Mouse (Mus musculus) hindbrain, embryonic 12.5 days (tissue): ENCODE results near the gene Kif2a. TPM values are rescaled to one million over a fixed set of nuclear protein-coding genes. Genes with fewer than 3 reads are reported as not detected.

ENCODE experiments used
- ATAC-seq: fragments of 200-750 bp; cut with Nextera tagmentation; 2 replicates; pipeline ENCODE4 v1.8.0; 2017; ENCODE audit warnings: moderate TSS enrichment; ENCODE audit not compliant: low FRiP score
- H3K27ac ChIP-seq: fragments of 300-500 bp; sonication (generic); 2 replicates; pipeline ENCODE4 v1.5.1; 2016; ENCODE audit warnings: mild to moderate bottlenecking
- H3K27me3 ChIP-seq: fragments of 300-500 bp; sonication (generic); 2 replicates; pipeline ENCODE4 v1.6.1; 2016; ENCODE audit warnings: mild to moderate bottlenecking
- H3K36me3 ChIP-seq: fragments of 300-500 bp; sonication (generic); 2 replicates; pipeline ENCODE4 v1.6.1; 2016; ENCODE audit warnings: mild to moderate bottlenecking
- H3K4me1 ChIP-seq: fragments of 300-500 bp; sonication (generic); 2 replicates; pipeline ENCODE4 v1.6.1; 2016
- H3K4me2 ChIP-seq: fragments of 300-500 bp; sonication (generic); replicated peaks from 2 replicates; pipeline ENCODE4 v1.6.1; 2016; ENCODE audit warnings: mild to moderate bottlenecking
- H3K4me3 ChIP-seq: fragments of 300-500 bp; sonication (generic); 2 replicates; pipeline ENCODE4 v1.5.1; 2016; ENCODE audit warnings: mild to moderate bottlenecking
- H3K9ac ChIP-seq: fragments of 300-500 bp; sonication (generic); 2 replicates; pipeline ENCODE4 v1.6.1; 2016; ENCODE audit warnings: mild to moderate bottlenecking, moderate library complexity
- H3K9me3 ChIP-seq: fragments of 300-500 bp; sonication (generic); replicated peaks from 2 replicates; pipeline ENCODE4 v1.6.1; 2016; ENCODE audit warnings: mild to moderate bottlenecking
- WGBS: fragments of 180-500 bp; shearing (Covaris S2); methylation state at CpG from one replicate; pipeline ENCODE4 v1.1.7; 2016; 5-methylcytosine and 5-hydroxymethylcytosine counted together
- polyA plus RNA-seq: library from polyadenylated mRNA; unstranded; fragments of >200 nt; fragmentation: Nextera tagmentation; extraction: Ambion mirVana; gene quantifications from 2 replicates; pipeline ENCODE4 v1.2.1, GENCODE M21; 2016

The Kif2a gene
- polyA plus RNA-seq, 1 experiment from 2014 or later, result 36.9 TPM

DNA sequence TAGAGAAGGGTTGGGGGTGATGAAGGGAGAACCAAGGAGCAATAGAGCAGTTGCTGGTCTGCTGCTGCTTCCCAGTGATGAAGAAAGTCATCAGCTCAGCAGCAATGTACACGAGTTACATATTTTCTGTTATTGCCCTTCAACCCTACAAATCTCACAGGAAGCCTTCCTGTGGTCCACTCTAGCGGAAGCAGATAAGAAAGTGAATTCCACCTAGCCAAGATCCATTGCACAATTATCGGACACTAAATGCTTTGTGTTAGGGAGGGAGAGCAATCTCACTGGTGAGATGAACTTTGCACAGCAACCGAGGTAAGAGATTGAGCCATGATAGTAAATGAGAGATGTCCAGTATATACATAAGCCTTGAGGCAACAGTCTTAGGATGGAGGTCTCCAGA, 17.6 kb upstream of the Kif2a start:
- WGBS, result 82% methylated on average over 4 of the region's 4 CpGs
- Histone ChIP-seq H3K4me1 (no peaks in the 10 kb centered on the region), H3K27ac (no peak overlapping the region), H3K36me3 (no peaks in the 10 kb centered on the region), H3K4me2 (no peak overlapping the region), H3K9ac (no peak overlapping the region), H3K9me3 (no peaks in the 10 kb centered on the region), H3K4me3 (no peak overlapping the region), H3K27me3 (no peaks in the 10 kb centered on the region)
- no peak for ATAC-seq

GRCm38 (mm10) chr13:107038346-107038745, 16.4 kb upstream of the Kif2a start:
- H3K36me3 ChIP-seq, result no peaks in the 10 kb centered on the region
- H3K27me3 ChIP-seq, result no peaks in the 10 kb centered on the region
- 90% methylated on average over 2 of the region's 2 CpGs for WGBS
- no peak for ATAC-seq
- no peak overlapping the region for H3K27ac ChIP-seq
- H3K9me3 ChIP-seq, result no peaks in the 10 kb centered on the region
- no peak overlapping the region for H3K9ac ChIP-seq
- no peak overlapping the region for H3K4me2 ChIP-seq
- no peak overlapping the region for H3K4me3 ChIP-seq
- H3K4me1 ChIP-seq, result no peaks in the 10 kb centered on the region

DNA sequence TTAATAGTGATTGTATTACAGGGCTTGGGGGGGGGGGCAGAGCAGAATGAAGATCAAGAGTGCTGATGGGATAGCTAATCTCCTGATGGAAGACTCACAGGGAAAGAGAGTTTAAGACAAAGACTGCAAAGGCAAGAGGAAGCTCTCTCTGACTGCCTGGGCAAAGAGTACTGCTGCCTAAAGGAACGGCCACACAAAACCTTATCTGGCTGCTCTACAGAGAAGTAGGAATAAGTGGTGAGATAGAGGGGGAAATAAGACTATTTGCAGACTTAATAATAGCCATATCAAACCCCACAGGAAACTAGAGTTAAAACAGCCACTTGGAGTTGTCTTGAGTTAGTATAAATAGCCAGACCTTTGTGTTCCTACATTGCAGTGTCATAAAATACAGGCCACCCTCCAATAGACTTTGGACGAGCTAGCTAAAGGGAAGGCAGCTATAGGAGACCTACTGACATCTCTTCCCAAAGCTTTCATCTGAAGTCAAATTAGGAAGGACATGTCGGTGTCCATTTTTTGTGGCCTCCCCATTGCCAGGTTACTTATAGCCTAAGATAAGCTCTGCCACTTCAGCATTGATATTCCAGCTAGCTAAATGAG, 13.7 kb upstream of the Kif2a start:
- WGBS, result 90% methylated on average over 3 of the region's 3 CpGs
- Histone ChIP-seq H3K4me2 (no peak overlapping the region), H3K4me1 (no peaks in the 10 kb centered on the region), H3K36me3 (no peaks in the 10 kb centered on the region), H3K27ac (no peak overlapping the region), H3K9ac (no peak overlapping the region), H3K4me3 (no peak overlapping the region), H3K27me3 (no peaks in the 10 kb centered on the region), H3K9me3 (no peaks in the 10 kb centered on the region)
- ATAC-seq, result no peak

DNA sequence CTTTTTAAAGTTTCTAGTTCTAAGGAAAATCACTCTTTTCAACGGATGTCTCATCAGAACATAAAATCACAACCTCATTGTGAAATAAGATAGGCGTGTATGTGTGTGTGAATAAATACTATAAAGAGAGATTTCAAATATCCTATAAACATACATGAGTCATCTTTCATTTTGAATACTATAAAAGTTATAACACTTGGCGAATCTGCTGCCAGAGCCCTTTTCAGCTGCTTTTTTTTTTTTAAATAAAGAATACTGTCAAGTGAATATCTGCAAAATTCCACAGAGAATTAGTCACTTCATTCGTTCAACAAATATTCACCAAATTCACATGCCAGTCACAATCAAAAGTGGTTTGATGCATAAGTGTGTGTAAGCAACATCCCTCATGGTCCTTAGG, 13.2 kb upstream of the Kif2a start:
- Histone ChIP-seq H3K36me3 (no peaks in the 10 kb centered on the region), H3K4me3 (no peak overlapping the region), H3K4me2 (no peak overlapping the region), H3K4me1 (no peaks in the 10 kb centered on the region), H3K9me3 (no peaks in the 10 kb centered on the region), H3K27ac (no peak overlapping the region), H3K27me3 (no peaks in the 10 kb centered on the region), H3K9ac (no peak overlapping the region)
- 82% methylated on average over 4 of the region's 4 CpGs for WGBS
- ATAC-seq, result no peak

DNA sequence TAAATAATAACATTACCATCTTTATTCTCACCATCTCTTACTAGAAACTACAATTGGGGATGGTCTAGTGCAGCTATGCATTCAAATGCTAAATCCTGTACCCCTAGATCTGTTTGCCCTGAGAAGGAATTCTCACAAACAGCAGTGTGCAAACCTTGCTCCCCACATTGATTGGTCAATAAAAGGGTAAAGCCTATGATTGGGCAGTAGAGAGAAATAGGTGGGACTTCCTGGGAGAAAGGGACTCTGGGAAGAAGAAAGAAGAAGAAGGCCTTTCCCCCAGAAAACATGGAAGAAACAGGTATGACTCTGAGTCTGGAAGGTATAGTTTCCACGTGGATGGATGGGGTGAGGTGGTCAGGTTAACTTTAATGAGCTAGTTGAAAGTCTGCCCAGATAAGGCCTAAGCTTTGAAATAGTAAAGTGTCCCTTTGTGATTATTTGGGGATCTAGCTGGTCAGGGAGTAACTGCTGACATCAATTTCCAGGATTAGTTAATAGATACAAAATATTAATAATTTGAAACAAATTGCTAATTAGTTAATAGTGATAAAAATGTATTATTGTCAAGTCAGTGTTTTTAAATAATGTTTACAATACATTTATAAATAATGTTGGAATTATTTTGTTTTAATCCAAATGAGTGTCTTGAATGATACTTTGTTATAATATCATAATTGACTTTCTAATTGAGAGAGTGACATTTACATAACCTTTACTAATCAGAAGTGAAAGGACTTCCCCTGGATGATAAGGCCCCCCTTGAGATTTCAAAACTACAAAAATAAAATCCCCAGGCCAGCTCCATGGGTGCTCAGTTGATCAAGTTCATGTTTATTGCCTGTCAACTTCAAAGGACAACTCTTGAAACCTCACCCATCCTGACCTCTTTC, 12.3 kb upstream of the Kif2a start:
- H3K36me3 ChIP-seq, result no peaks in the 10 kb centered on the region
- H3K27me3 ChIP-seq, result no peaks in the 10 kb centered on the region
- H3K9ac ChIP-seq, result no peak overlapping the region
- no peak overlapping the region for H3K27ac ChIP-seq
- H3K4me3 ChIP-seq, result no peak overlapping the region
- H3K9me3 ChIP-seq, result no peaks in the 10 kb centered on the region
- no peaks in the 10 kb centered on the region for H3K4me1 ChIP-seq
- WGBS, result 62% methylated on average over 1 of the region's 1 CpGs
- H3K4me2 ChIP-seq, result no peak overlapping the region
- ATAC-seq, result no peak

- H3K9ac ChIP-seq, result no peak overlapping the region
- no peak overlapping the region for H3K4me3 ChIP-seq
- H3K4me2 ChIP-seq, result no peak overlapping the region
- H3K27ac ChIP-seq, result no peak overlapping the region
- ATAC-seq, result no peak
- H3K4me1 ChIP-seq, result no peaks in the 10 kb centered on the region
- no peaks in the 10 kb centered on the region for H3K27me3 ChIP-seq
- no peaks in the 10 kb centered on the region for H3K9me3 ChIP-seq
- H3K36me3 ChIP-seq, result no peaks in the 10 kb centered on the region
These were observed 9.3 kb upstream of the Kif2a start for GRCm38 (mm10) chr13:107031228-107031627.

GRCm38 (mm10) chr13:107027218-107027617, 5.3 kb upstream of the Kif2a start:
- no peaks in the 10 kb centered on the region for H3K9me3 ChIP-seq
- H3K36me3 ChIP-seq, result no peaks in the 10 kb centered on the region
- no peak overlapping the region for H3K9ac ChIP-seq
- peaks cover 4% of the 10 kb centered on the region for H3K4me1 ChIP-seq
- ATAC-seq, result no peak
- 90% methylated on average over 4 of the region's 4 CpGs for WGBS
- H3K4me3 ChIP-seq, result no peak overlapping the region
- H3K27me3 ChIP-seq, result no peaks in the 10 kb centered on the region
- H3K4me2 ChIP-seq, result no peak overlapping the region
- H3K27ac ChIP-seq, result no peak overlapping the region

- no peak for ATAC-seq
- Histone ChIP-seq H3K27me3 (no peaks in the 10 kb centered on the region), H3K9ac (no peak overlapping the region), H3K4me2 (no peak overlapping the region), H3K9me3 (no peaks in the 10 kb centered on the region), H3K4me1 (peaks cover 4% of the 10 kb centered on the region), H3K27ac (no peak overlapping the region), H3K36me3 (no peaks in the 10 kb centered on the region), H3K4me3 (no peak overlapping the region)
- WGBS, result 84% methylated on average over 3 of the region's 3 CpGs
These were observed 3.7 kb upstream of the Kif2a start for GRCm38 (mm10) chr13:107025663-107026062.

- Histone ChIP-seq H3K4me1 (peaks cover 19% of the 10 kb centered on the region), H3K4me2 (peak overlapping the region; percentile 68), H3K9ac (peak overlapping the region; percentile 88), H3K4me3 (peak overlapping the region; percentile 90), H3K9me3 (no peaks in the 10 kb centered on the region), H3K27ac (peak overlapping the region; percentile 98), H3K27me3 (no peaks in the 10 kb centered on the region), H3K36me3 (no peaks in the 10 kb centered on the region)
- ATAC-seq, result peak; percentile 96
- WGBS, result 2% methylated on average over 37 of the region's 97 CpGs
These were observed 593 bp upstream of the Kif2a start for GRCm38 (mm10) chr13:107022266-107023171.

- 0 out of 2 replicates have a peak overlapping the region, but pooled peaks have one; percentile 8 for H3K9ac ChIP-seq
These were observed 2.5 kb downstream of the Kif2a start for GRCm38 (mm10) chr13:107019443-107019842.

GRCm38 (mm10) chr13:107013926-107014325, 8.0 kb downstream of the Kif2a start:
- Histone ChIP-seq H3K27me3 (no peaks in the 10 kb centered on the region), H3K36me3 (no peaks in the 10 kb centered on the region), H3K9me3 (no peaks in the 10 kb centered on the region), H3K4me1 (peaks cover 10% of the 10 kb centered on the region), H3K9ac (no peak overlapping the region), H3K27ac (no peak overlapping the region), H3K4me3 (no peak overlapping the region), H3K4me2 (no peak overlapping the region)
- 79% methylated on average over 2 of the region's 2 CpGs for WGBS
- no peak for ATAC-seq

More at GRCm38 (mm10) chr13:107019443-107019842, 2.5 kb downstream of the Kif2a start:
- Histone ChIP-seq H3K4me3 (no peak overlapping the region), H3K27ac (no peak overlapping the region), H3K27me3 (no peaks in the 10 kb centered on the region), H3K36me3 (no peaks in the 10 kb centered on the region), H3K4me2 (no peak overlapping the region), H3K9me3 (no peaks in the 10 kb centered on the region), H3K4me1 (peaks cover 19% of the 10 kb centered on the region)
- WGBS, result 78% methylated on average over 2 of the region's 2 CpGs
- ATAC-seq, result no peak

GRCm38 (mm10) chr13:107011618-107012017, 10.3 kb downstream of the Kif2a start:
- Histone ChIP-seq H3K27ac (no peak overlapping the region), H3K4me3 (no peak overlapping the region), H3K9me3 (no peaks in the 10 kb centered on the region), H3K9ac (no peak overlapping the region), H3K4me1 (peaks cover 7% of the 10 kb centered on the region; the same call in 1 of the 2 replicates), H3K27me3 (no peaks in the 10 kb centered on the region), H3K4me2 (no peak overlapping the region), H3K36me3 (no peaks in the 10 kb centered on the region)
- ATAC-seq, result no peak
- 86% methylated on average over 2 of the region's 2 CpGs for WGBS
